Mouse (Mus musculus): ENCODE results near the gene Snx20. TPM values are rescaled to one million over a fixed set of nuclear protein-coding genes. Genes with fewer than 3 reads are reported as not detected.

The Snx20 gene
- polyA plus RNA-seq, 1 experiment: 0.90 TPM

DNA sequence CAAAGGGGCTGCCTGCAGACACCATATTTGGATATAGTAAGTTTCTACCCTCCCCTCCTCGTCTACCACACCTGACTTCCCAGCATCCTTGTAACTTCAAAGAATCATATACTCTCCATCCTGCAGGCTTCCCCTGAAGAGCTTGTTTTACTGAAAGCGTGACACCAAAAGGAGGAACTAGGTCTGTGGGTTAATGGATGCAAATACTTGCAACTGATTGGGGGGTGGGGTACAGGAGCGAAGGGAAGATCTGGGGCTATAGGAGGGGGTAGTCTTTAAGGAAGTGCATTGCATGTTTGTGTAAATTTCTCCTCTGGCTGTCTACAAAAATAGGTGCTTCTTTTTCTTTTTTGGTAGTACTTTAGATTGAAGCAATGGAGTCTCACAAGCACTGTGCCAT, 9.5 kb downstream of the Snx20 start:
- 97% methylated on average over 3 of the region's 3 CpGs for WGBS
- Histone ChIP-seq H3K27ac (ENCODE audit: insufficient read depth, low read length) (no peak overlapping the region), H3K4me1 (ENCODE audit: control insufficient read depth, insufficient read depth, low read length) (peaks cover 23% of the 10 kb centered on the region), H3K4me3 (replicated peaks; ENCODE audit: insufficient read depth, low read depth, low read length) (no peak overlapping the region), H3K27me3 (ENCODE audit: control insufficient read depth, insufficient read depth, low read length) (no peaks in the 10 kb centered on the region)
- no peak for DNase-seq
- TF ChIP-seq CTCF (IDR thresholded peaks at IDR 0.05; ENCODE audit: borderline replicate concordance, insufficient read depth, low read depth, low read length): no peak
- no peak for TF ChIP-seq POLR2A (IDR thresholded peaks at IDR 0.05; ENCODE audit: borderline replicate concordance, insufficient read depth, low read length)

- Histone ChIP-seq H3K27me3 (ENCODE audit: control insufficient read depth, insufficient read depth, low read length) (no peaks in the 10 kb centered on the region), H3K27ac (ENCODE audit: insufficient read depth, low read length) (peak overlapping the region; percentile 53; the same call in 1 of the 2 replicates), H3K4me1 (ENCODE audit: control insufficient read depth, insufficient read depth, low read length) (peaks cover 23% of the 10 kb centered on the region), H3K4me3 (replicated peaks; ENCODE audit: insufficient read depth, low read depth, low read length) (no peak overlapping the region)
- WGBS: 77% methylated on average over 3 of the region's 3 CpGs
- DNase-seq: no peak
- no peak for TF ChIP-seq CTCF (IDR thresholded peaks at IDR 0.05; ENCODE audit: borderline replicate concordance, insufficient read depth, low read depth, low read length)
- TF ChIP-seq POLR2A (IDR thresholded peaks at IDR 0.05; ENCODE audit: borderline replicate concordance, insufficient read depth, low read length): no peak
Observed at GRCm38 (mm10) chr8:88624276-88624675, 11.7 kb downstream of the Snx20 start.

GRCm38 (mm10) chr8:88623351-88623750, 12.6 kb downstream of the Snx20 start:
- 8% methylated on average over 3 of the region's 3 CpGs for WGBS
- TF ChIP-seq POLR2A (IDR thresholded peaks at IDR 0.05; ENCODE audit: borderline replicate concordance, insufficient read depth, low read length): no peak
- no peak for TF ChIP-seq CTCF (IDR thresholded peaks at IDR 0.05; ENCODE audit: borderline replicate concordance, insufficient read depth, low read depth, low read length)
- DNase-seq: peak; percentile 75 to 86
- Histone ChIP-seq H3K4me3 (replicated peaks; ENCODE audit: insufficient read depth, low read depth, low read length) (no peak overlapping the region), H3K27ac (ENCODE audit: insufficient read depth, low read length) (peak overlapping the region; percentile 53), H3K27me3 (ENCODE audit: control insufficient read depth, insufficient read depth, low read length) (no peaks in the 10 kb centered on the region), H3K4me1 (ENCODE audit: control insufficient read depth, insufficient read depth, low read length) (peaks cover 21% of the 10 kb centered on the region)

- no peak for TF ChIP-seq POLR2A (IDR thresholded peaks at IDR 0.05; ENCODE audit: borderline replicate concordance, insufficient read depth, low read length)
- peak; percentile 94 for TF ChIP-seq CTCF (IDR thresholded peaks at IDR 0.05; ENCODE audit: borderline replicate concordance, insufficient read depth, low read depth, low read length)
- DNase-seq: peak; percentile 69 to 82
- Histone ChIP-seq H3K27me3 (ENCODE audit: control insufficient read depth, insufficient read depth, low read length) (no peaks in the 10 kb centered on the region), H3K27ac (ENCODE audit: insufficient read depth, low read length) (no peak overlapping the region), H3K4me1 (ENCODE audit: control insufficient read depth, insufficient read depth, low read length) (peaks cover 20% of the 10 kb centered on the region), H3K4me3 (replicated peaks; ENCODE audit: insufficient read depth, low read depth, low read length) (no peak overlapping the region)
- 1% methylated on average over 8 of the region's 8 CpGs for WGBS
Observed at GRCm38 (mm10) chr8:88621408-88621807, 14.5 kb downstream of the Snx20 start.

DNA sequence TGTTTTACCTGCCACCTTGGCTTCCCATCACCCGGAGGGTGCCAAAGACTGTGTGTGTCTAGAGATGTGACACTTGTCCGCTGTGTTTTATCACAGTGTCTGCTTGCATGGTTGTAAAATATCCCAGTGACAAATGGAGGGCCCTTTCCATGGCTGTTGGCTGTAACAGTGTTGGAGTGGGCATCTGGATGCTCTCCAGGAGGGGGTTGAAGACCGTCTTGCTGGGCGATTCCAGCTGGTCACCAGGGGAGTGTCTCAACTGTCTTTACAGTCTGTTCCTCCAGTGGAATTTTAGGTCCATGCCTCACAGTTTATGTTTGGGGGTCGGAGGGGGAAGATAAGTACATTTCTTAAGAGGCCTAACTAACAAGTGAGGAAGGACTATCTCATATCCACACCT, 15.0 kb downstream of the Snx20 start:
- Histone ChIP-seq H3K27me3 (ENCODE audit: control insufficient read depth, insufficient read depth, low read length) (no peaks in the 10 kb centered on the region), H3K4me3 (replicated peaks; ENCODE audit: insufficient read depth, low read depth, low read length) (no peak overlapping the region), H3K27ac (ENCODE audit: insufficient read depth, low read length) (no peak overlapping the region), H3K4me1 (ENCODE audit: control insufficient read depth, insufficient read depth, low read length) (peaks cover 20% of the 10 kb centered on the region)
- 33% methylated on average over 5 of the region's 5 CpGs for WGBS
- no peak for DNase-seq
- TF ChIP-seq POLR2A (IDR thresholded peaks at IDR 0.05; ENCODE audit: borderline replicate concordance, insufficient read depth, low read length) (no peak), CTCF (IDR thresholded peaks at IDR 0.05; ENCODE audit: borderline replicate concordance, insufficient read depth, low read depth, low read length) (no peak)

DNA sequence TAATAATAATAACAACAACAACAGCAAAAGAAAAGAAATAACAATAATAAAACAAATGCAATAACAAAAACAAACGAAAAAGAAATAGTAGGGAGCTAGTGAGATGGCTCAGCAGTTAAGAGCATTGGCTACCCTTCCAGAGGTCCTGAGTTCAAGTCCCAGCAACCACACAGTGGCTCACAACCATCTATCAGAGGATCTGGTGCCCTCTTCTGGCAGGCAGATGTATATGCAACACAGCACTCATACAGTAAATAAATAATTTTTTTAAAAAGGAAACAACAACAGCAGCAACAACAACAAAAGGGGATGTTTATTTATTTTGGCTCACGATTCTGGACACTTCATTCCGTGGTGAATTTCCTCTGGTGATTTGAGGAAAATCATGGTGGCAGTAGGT, 16.4 kb downstream of the Snx20 start:
- H3K4me1 ChIP-seq (ENCODE audit: control insufficient read depth, insufficient read depth, low read length): peaks cover 18% of the 10 kb centered on the region
- no peaks in the 10 kb centered on the region for H3K27me3 ChIP-seq (ENCODE audit: control insufficient read depth, insufficient read depth, low read length)
- H3K4me3 ChIP-seq (replicated peaks; ENCODE audit: insufficient read depth, low read depth, low read length): no peak overlapping the region
- TF ChIP-seq POLR2A (IDR thresholded peaks at IDR 0.05; ENCODE audit: borderline replicate concordance, insufficient read depth, low read length) (no peak), CTCF (IDR thresholded peaks at IDR 0.05; ENCODE audit: borderline replicate concordance, insufficient read depth, low read depth, low read length) (peak; percentile 33; the same call in 1 of the 2 replicates)
- no peak for DNase-seq
- 90% methylated on average over 3 of the region's 3 CpGs for WGBS
- no peak overlapping the region for H3K27ac ChIP-seq (ENCODE audit: insufficient read depth, low read length)

GRCm38 (mm10) chr8:88618612-88619011, 17.3 kb downstream of the Snx20 start:
- H3K4me1 ChIP-seq (ENCODE audit: control insufficient read depth, insufficient read depth, low read length): peaks cover 9% of the 10 kb centered on the region; the same call in 1 of the 2 replicates
- TF ChIP-seq CTCF (IDR thresholded peaks at IDR 0.05; ENCODE audit: borderline replicate concordance, insufficient read depth, low read depth, low read length) (no peak), POLR2A (IDR thresholded peaks at IDR 0.05; ENCODE audit: borderline replicate concordance, insufficient read depth, low read length) (no peak)
- no peaks in the 10 kb centered on the region for H3K27me3 ChIP-seq (ENCODE audit: control insufficient read depth, insufficient read depth, low read length)
- no peak for DNase-seq
- no peak overlapping the region for H3K4me3 ChIP-seq (replicated peaks; ENCODE audit: insufficient read depth, low read depth, low read length)
- no peak overlapping the region for H3K27ac ChIP-seq (ENCODE audit: insufficient read depth, low read length)
- WGBS: 85% methylated on average over 5 of the region's 5 CpGs

DNA sequence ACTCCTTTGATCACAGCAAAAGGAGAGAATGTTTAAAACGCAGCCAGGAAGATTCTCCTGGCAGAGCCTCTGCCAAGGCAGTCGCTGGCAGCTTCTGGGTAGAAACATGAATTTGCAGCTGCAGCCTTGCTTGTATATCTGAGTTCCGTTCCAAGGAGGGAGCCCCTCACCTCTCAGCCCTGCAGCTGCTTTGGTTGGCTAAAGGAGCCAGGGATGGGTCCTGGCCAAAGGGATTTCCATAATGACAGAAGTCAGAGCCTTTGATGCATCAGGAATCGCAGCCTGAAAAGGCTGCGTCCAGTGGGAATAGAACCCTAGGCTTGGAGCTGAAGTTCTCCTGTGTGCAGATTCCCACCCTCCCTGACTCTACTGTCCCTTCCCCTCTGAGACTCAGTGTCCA, 20.9 kb downstream of the Snx20 start:
- no peak overlapping the region for H3K4me3 ChIP-seq (replicated peaks; ENCODE audit: insufficient read depth, low read depth, low read length)
- no peak for DNase-seq
- H3K27ac ChIP-seq (ENCODE audit: insufficient read depth, low read length): no peak overlapping the region
- no peaks in the 10 kb centered on the region for H3K27me3 ChIP-seq (ENCODE audit: control insufficient read depth, insufficient read depth, low read length)
- TF ChIP-seq POLR2A (IDR thresholded peaks at IDR 0.05; ENCODE audit: borderline replicate concordance, insufficient read depth, low read length): no peak
- no peak for TF ChIP-seq CTCF (IDR thresholded peaks at IDR 0.05; ENCODE audit: borderline replicate concordance, insufficient read depth, low read depth, low read length)
- WGBS: 31% methylated on average over 5 of the region's 5 CpGs
- H3K4me1 ChIP-seq (ENCODE audit: control insufficient read depth, insufficient read depth, low read length): no peaks in the 10 kb centered on the region
